Mouse (Mus musculus) forebrain, embryonic 10.5 days (tissue): Measurements from ENCODE around the gene Rtn1. TPM values are rescaled to one million over a fixed set of nuclear protein-coding genes. Genes with fewer than 3 reads are reported as not detected.

Experiments
- DNase-seq: peaks from one replicate; pipeline ENCODE4 v3.0.0-alpha.2; 2017; ENCODE audit warnings: low spot score; ENCODE audit errors: extremely low spot score
- H3K27ac ChIP-seq: fragments of 300-500 bp; sonication (generic); 2 replicates; pipeline ENCODE4 v1.5.1; 2016; ENCODE audit warnings: mild to moderate bottlenecking
- H3K27me3 ChIP-seq: fragments of 300-500 bp; sonication (generic); 2 replicates; pipeline ENCODE4 v1.6.1; 2016; ENCODE audit warnings: mild to moderate bottlenecking; ENCODE audit not compliant: poor library complexity, severe bottlenecking
- H3K36me3 ChIP-seq: fragments of 300-500 bp; sonication (generic); replicated peaks from 2 replicates; pipeline ENCODE4 v1.6.1; 2016; ENCODE audit warnings: mild to moderate bottlenecking, moderate library complexity
- H3K4me1 ChIP-seq: fragments of 300-500 bp; sonication (generic); 2 replicates; pipeline ENCODE4 v1.6.1; 2016
- H3K4me3 ChIP-seq: fragments of 300-500 bp; sonication (generic); 2 replicates; pipeline ENCODE4 v1.5.1; 2016; ENCODE audit warnings: mild to moderate bottlenecking, moderate library complexity
- H3K9me3 ChIP-seq: fragments of 300-500 bp; sonication (generic); 2 replicates; pipeline ENCODE4 v1.6.1; 2016; ENCODE audit warnings: mild to moderate bottlenecking, moderate library complexity
- WGBS: fragments of 180-500 bp; shearing (Covaris S2); methylation state at CpG from one replicate; pipeline ENCODE4 v1.1.7; 2016; 5-methylcytosine and 5-hydroxymethylcytosine counted together
- polyA plus RNA-seq: library from polyadenylated mRNA; unstranded; fragments of >200 nt; fragmentation: Nextera tagmentation; extraction: Ambion mirVana; gene quantifications from 2 replicates; pipeline ENCODE4 v1.2.1, GENCODE M21; 2016

Rtn1 gene
- polyA plus RNA-seq, 1 experiment from 2014 or later: 72.9 TPM

- H3K4me1 ChIP-seq: peaks cover 27% of the 10 kb centered on the region
- H3K36me3 ChIP-seq: no peaks in the 10 kb centered on the region
- H3K27ac ChIP-seq: no peak overlapping the region
- DNase-seq: no peak
- peaks cover 46% of the 10 kb centered on the region for H3K27me3 ChIP-seq
- 56% methylated on average over 12 of the region's 12 CpGs for WGBS
- H3K9me3 ChIP-seq: no peaks in the 10 kb centered on the region
- H3K4me3 ChIP-seq: no peak overlapping the region
These were observed 169.5 kb downstream of the Rtn1 start for GRCm38 (mm10) chr12:72239230-72239894.

DNA sequence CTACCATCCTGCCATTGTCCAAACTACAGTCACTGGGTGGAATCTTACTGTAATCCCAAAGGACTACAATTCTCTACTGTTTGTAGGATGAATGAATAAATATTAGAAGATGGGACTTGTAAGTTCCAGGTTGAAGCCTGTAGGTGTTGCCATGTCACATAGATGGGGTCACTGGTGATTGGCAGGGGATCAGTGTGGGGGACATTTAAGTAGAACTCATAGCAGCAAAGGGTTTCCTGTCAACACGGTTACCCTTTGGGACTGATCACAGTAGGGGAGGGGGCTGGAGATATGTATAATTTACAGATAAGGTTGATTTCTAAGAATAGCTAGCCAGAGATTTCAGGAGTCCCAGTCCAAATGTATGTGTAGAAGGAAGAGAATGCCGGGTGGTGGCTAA lies 171.6 kb downstream of the Rtn1 start:
- peaks cover 46% of the 10 kb centered on the region for H3K27me3 ChIP-seq
- H3K4me1 ChIP-seq: peaks cover 27% of the 10 kb centered on the region
- H3K4me3 ChIP-seq: peak overlapping the region; percentile 68
- H3K9me3 ChIP-seq: no peaks in the 10 kb centered on the region
- WGBS: 90% methylated on average over 2 of the region's 2 CpGs
- H3K36me3 ChIP-seq: no peaks in the 10 kb centered on the region
- no peak overlapping the region for H3K27ac ChIP-seq
- DNase-seq: no peak

- peaks cover 46% of the 10 kb centered on the region for H3K27me3 ChIP-seq
- peaks cover 27% of the 10 kb centered on the region for H3K4me1 ChIP-seq
- H3K4me3 ChIP-seq: peak overlapping the region; percentile 68
- H3K9me3 ChIP-seq: no peaks in the 10 kb centered on the region
- no peaks in the 10 kb centered on the region for H3K36me3 ChIP-seq
- peak; percentile 75 for DNase-seq
- peak overlapping the region; percentile 87 for H3K27ac ChIP-seq
- under 1% methylated on average over 55 of the region's 56 CpGs for WGBS
These were observed 172.3 kb downstream of the Rtn1 start for GRCm38 (mm10) chr12:72236564-72237011.

DNA sequence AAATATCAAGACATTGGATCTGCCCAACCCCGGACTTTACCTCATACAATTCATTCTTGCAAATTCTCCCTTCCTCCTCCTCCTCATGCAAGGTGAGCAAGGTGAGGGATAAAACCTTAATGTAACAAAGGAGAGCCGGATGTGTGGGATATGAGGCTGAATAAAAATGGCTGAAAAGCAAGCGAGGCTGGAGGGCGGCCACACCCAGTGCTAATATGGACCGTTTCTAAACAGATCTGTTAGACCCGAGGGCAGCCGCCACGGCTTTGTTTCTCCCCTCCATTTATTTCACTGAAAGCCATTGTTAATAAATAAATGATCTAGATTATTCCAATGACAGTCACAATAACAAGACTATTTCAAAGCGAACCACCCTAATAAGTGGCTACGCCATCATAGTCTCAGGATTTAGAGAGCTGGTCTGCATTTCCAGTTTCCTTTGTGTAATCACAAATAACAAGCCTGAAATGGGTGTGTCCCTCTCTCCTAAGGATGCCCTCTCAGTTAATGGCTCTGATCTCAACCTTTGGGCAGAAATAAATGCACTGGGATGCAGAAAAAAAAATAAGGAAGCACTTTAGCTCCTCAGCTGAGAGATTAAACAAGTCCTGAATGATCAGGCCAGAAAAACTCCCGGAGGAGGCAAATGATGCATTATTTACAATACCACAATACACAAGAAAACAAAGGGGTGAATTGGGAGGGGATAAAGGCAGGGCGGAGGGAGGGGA lies 173.1 kb downstream of the Rtn1 start:
- 38% methylated on average over 12 of the region's 12 CpGs for WGBS
- Histone ChIP-seq H3K36me3 (no peaks in the 10 kb centered on the region), H3K27me3 (peaks cover 46% of the 10 kb centered on the region), H3K27ac (peak overlapping the region; percentile 87), H3K4me1 (peaks cover 27% of the 10 kb centered on the region), H3K4me3 (peak overlapping the region; percentile 68), H3K9me3 (no peaks in the 10 kb centered on the region)
- DNase-seq: no peak

- no peak overlapping the region for H3K27ac ChIP-seq
- H3K4me1 ChIP-seq: peaks cover 27% of the 10 kb centered on the region
- H3K9me3 ChIP-seq: no peaks in the 10 kb centered on the region
- no peaks in the 10 kb centered on the region for H3K36me3 ChIP-seq
- H3K27me3 ChIP-seq: peaks cover 46% of the 10 kb centered on the region
- 94% methylated on average over 9 of the region's 9 CpGs for WGBS
- DNase-seq: no peak
- H3K4me3 ChIP-seq: peak overlapping the region; percentile 68; the same call in 1 of the 2 replicates
These were observed 173.9 kb downstream of the Rtn1 start for GRCm38 (mm10) chr12:72234966-72235365.

DNA sequence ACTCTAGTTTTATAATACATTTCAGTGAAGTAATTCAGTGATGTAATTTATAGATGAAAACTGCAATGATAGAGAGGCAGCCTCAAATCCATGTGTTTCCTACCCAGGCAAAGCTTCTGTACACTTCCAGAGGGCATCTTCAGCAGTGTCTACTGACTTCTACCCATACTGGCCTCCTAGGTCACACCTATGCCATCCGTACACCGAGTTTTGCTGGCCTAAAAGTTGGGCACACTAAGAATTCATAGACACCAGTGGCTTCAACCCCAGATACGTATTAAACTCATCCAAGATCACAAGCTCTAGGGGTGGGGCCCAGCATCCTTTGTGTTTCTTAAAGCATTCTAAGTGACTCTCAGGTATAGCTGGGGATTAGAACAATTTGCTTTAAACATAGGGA lies 174.7 kb downstream of the Rtn1 start:
- Histone ChIP-seq H3K27ac (no peak overlapping the region), H3K27me3 (peaks cover 41% of the 10 kb centered on the region), H3K36me3 (no peaks in the 10 kb centered on the region), H3K9me3 (no peaks in the 10 kb centered on the region), H3K4me3 (no peak overlapping the region), H3K4me1 (peaks cover 20% of the 10 kb centered on the region)
- 87% methylated on average over 3 of the region's 3 CpGs for WGBS
- no peak for DNase-seq

DNA sequence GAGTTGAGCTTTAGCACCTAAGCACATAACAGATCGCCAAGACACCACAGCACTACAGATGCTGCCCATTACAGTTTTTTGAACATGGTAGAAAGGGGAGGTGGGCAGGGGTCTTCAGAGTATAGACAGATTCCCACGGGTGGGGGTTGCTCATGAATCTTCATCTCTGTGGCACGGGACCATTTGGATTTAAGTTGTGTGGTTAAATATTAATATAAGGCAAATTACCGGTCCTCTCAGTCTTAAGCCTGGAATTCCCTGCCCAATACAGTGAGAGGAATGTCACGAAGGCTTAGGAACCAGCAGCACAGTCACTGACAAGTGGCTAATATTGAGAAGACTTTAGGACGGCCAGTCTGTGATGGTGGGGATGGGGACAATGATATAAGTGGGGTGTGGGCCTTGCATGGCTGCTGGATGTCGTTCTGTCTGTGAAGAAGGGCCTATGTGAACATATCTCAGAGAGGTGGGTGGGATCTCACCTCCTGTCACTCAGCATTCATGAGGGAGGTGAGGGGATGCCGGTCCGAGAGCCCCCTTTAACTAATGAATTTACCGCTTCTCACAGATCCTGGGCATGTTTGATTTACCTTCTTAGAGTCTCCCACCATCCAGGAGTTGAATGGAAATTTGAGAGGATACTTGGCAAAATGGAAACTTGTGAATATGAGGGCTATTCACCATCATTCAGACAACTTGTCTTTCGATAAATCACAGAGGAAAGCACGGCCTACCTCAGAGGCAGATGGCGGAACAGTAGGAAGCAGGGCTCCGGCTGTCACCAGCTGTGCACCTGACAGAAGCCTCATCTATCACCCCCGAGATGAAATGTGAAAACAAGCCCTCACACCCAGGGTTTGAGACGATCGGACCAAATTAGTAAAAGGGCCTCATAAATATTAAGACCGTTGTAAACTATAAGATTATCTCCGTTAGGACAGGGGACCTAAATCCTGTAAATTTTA lies 175.7 kb downstream of the Rtn1 start:
- DNase-seq: no peak
- WGBS: 90% methylated on average over 19 of the region's 19 CpGs
- no peaks in the 10 kb centered on the region for H3K9me3 ChIP-seq
- no peaks in the 10 kb centered on the region for H3K36me3 ChIP-seq
- no peak overlapping the region for H3K27ac ChIP-seq
- no peak overlapping the region for H3K4me3 ChIP-seq
- peaks cover 31% of the 10 kb centered on the region for H3K27me3 ChIP-seq
- peaks cover 18% of the 10 kb centered on the region for H3K4me1 ChIP-seq

DNA sequence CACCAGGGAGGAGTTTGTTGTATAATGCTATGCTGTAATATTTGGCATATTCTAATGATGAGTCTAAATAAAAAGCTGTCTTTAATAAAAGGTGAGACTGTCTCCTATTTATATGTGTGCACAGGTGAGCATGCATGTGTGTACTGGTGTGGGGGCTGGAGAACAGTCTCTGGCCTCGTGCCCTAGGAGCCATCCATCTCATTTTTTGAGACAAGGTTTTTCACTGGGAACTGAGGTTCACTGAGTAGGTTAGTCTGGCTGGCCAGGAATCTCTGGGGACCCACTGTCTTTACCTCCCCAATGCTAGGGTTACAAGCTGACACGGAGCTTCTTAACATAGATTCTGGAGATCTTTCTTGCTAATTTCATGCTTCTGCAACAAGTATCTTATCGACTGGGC lies 176.7 kb downstream of the Rtn1 start:
- Histone ChIP-seq H3K4me3 (no peak overlapping the region), H3K9me3 (no peaks in the 10 kb centered on the region), H3K27me3 (peaks cover 21% of the 10 kb centered on the region), H3K4me1 (peaks cover 18% of the 10 kb centered on the region), H3K36me3 (no peaks in the 10 kb centered on the region), H3K27ac (no peak overlapping the region)
- 87% methylated on average over 3 of the region's 3 CpGs for WGBS
- DNase-seq: no peak

DNA sequence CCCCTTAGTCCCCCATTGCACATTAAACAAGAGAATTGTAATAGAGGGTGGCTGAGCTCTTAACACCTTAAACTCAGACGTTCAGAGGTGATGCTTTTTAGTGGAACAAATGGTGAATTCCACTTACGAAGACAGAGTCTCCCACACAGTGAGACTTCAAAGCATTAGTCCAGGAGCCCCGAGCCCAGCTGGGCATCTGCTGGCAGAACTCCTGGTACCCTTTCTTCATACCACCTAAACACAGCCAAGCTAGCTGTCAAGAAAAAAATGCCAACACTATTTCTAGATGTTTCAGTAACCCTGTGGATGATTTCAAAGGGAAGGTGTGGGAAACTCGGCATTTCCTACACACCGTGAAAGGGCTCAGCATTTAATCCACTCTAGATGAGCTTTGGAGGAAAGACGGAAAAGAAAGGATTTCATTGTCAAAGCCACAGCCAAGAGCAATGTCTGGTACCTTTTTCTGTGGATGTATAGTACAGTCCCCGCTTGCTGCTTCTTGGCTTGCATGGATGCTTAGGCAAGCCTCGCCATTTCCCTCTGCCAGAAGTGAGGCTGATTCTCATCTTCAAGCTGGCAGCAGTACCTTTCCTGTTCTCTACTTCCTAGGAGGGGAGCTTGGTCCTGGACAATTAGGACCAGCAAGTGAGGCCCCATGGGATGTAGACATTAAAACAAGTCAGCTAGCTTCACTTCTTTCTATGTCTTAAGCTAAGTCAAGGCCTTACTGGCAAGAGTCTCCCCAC lies 179.2 kb downstream of the Rtn1 start:
- H3K36me3 ChIP-seq: no peaks in the 10 kb centered on the region
- no peaks in the 10 kb centered on the region for H3K9me3 ChIP-seq
- peaks cover under 1% of the 10 kb centered on the region; the same call in 1 of the 2 replicates for H3K27me3 ChIP-seq
- no peak overlapping the region for H3K4me3 ChIP-seq
- WGBS: 83% methylated on average over 8 of the region's 8 CpGs
- H3K4me1 ChIP-seq: no peaks in the 10 kb centered on the region
- no peak for DNase-seq
- H3K27ac ChIP-seq: no peak overlapping the region

DNA sequence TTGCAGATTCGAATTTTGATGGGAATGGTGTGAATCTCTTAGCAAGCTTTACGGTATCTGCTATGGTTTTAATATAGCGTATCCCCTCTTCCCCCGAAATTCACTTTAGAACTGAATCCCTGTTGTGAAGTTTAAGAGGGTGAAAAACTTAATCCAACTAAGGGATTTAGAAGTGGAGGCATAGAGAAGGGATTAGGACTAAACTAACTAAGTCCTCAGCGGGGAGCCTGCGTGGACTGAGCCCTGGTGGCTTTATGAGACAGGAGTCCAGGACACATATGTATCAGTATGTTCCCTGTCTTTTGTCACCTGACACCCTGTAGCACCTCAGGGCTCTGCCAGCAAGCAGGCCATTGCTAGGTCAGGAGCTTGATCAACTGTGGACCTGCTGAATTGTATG lies 181.1 kb downstream of the Rtn1 start:
- Histone ChIP-seq H3K4me3 (no peak overlapping the region), H3K9me3 (no peaks in the 10 kb centered on the region), H3K36me3 (peaks cover under 1% of the 10 kb centered on the region; the same call in 1 of the 2 replicates), H3K27me3 (no peaks in the 10 kb centered on the region), H3K27ac (no peak overlapping the region), H3K4me1 (no peaks in the 10 kb centered on the region)
- no peak for DNase-seq
- WGBS: 65% methylated on average over 6 of the region's 6 CpGs

GRCm38 (mm10) chr12:72225371-72225770 lies 183.5 kb downstream of the Rtn1 start:
- no peak overlapping the region for H3K27ac ChIP-seq
- H3K9me3 ChIP-seq: no peaks in the 10 kb centered on the region
- peaks cover 10% of the 10 kb centered on the region for H3K36me3 ChIP-seq
- DNase-seq: no peak
- WGBS: 96% methylated on average over 3 of the region's 3 CpGs
- H3K27me3 ChIP-seq: no peaks in the 10 kb centered on the region
- no peak overlapping the region for H3K4me3 ChIP-seq
- H3K4me1 ChIP-seq: no peaks in the 10 kb centered on the region

DNA sequence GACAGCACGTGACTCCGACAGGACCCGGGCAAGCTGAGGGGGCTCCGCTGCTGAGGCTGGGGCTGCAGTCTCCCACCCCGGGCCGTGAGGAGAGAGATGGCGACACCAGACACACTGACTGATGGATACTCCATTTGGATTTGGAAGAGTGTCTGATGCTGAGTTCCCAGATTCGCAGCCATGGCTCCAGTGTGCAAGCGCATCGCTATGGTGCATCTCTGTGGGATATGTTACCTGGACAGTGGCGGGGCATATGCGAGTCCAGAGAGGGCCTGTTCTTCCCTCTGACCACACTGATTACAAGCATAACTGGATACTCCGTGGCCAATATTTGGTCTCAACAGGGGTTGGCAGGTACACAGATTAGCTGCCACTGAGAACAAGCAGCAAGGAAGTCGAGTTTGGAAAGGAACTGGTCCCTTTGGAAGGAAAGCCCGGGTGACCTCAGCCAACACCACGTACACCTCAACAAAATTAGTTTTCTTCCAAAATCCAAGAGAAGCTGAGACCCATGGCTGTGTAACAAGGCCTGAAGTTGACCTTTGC lies 185.2 kb downstream of the Rtn1 start:
- Histone ChIP-seq H3K9me3 (no peaks in the 10 kb centered on the region), H3K4me1 (no peaks in the 10 kb centered on the region), H3K27me3 (no peaks in the 10 kb centered on the region), H3K27ac (no peak overlapping the region), H3K36me3 (peaks cover 14% of the 10 kb centered on the region), H3K4me3 (no peak overlapping the region)
- DNase-seq: no peak
- 96% methylated on average over 16 of the region's 16 CpGs for WGBS
